Mouse (Mus musculus): ENCODE results near the gene Trip12.

Trip12 gene

GRCm38 (mm10) chr1:84758843-84759242 lies 81.5 kb downstream of the Trip12 start:
- no peak for DNase-seq

GRCm38 (mm10) chr1:84742156-84742555 lies 98.2 kb downstream of the Trip12 start:
- DNase-seq, result no peak

GRCm38 (mm10) chr1:84740080-84740479 lies 100.2 kb downstream of the Trip12 start:
- no peak for DNase-seq

- no peak for DNase-seq
Measured at GRCm38 (mm10) chr1:84737097-84737496, 103.2 kb downstream of the Trip12 start.

GRCm38 (mm10) chr1:84733799-84734198 lies 106.5 kb downstream of the Trip12 start:
- DNase-seq, result peak in 1 of 2 experiments; percentile 22

- no peak for DNase-seq
Measured at GRCm38 (mm10) chr1:84731763-84732162, 108.6 kb downstream of the Trip12 start.

GRCm38 (mm10) chr1:84722841-84723240 lies 117.5 kb downstream of the Trip12 start:
- DNase-seq, result peak in 1 of 2 experiments; percentile 17

- DNase-seq, result no peak
Measured at GRCm38 (mm10) chr1:84722371-84722770, 117.9 kb downstream of the Trip12 start.

GRCm38 (mm10) chr1:84721942-84722341 lies 118.4 kb downstream of the Trip12 start:
- no peak for DNase-seq

- peak; percentile 73 to 80 for DNase-seq
Measured at GRCm38 (mm10) chr1:84709810-84710785, 130.2 kb downstream of the Trip12 start.

- DNase-seq, result peak; percentile 56 to 64
Measured at GRCm38 (mm10) chr1:84709406-84709805, 130.9 kb downstream of the Trip12 start.

GRCm38 (mm10) chr1:84700254-84700653 lies 140.1 kb downstream of the Trip12 start:
- no peak for DNase-seq

- DNase-seq, result peak; percentile 89 to 91
Measured at GRCm38 (mm10) chr1:84697136-84697535, 143.2 kb downstream of the Trip12 start.

GRCm38 (mm10) chr1:84695517-84696411 lies 144.6 kb downstream of the Trip12 start, which contains the start of gene Dner:
TSS of gene Dner (minus strand) at chr1:84696221.
- DNase-seq, result peak; percentile 84 to 88

- peak; percentile 94 to 95 for DNase-seq
Measured at GRCm38 (mm10) chr1:84694688-84695474, 145.4 kb downstream of the Trip12 start.

- DNase-seq, result no peak
Measured at GRCm38 (mm10) chr1:84677910-84678309, 162.4 kb downstream of the Trip12 start.

Data from cerebellum, postnatal 10 days (tissue).